Mouse (Mus musculus): Measurements from ENCODE around the gene Tepsin. TPM values are rescaled to one million over a fixed set of nuclear protein-coding genes. Genes with fewer than 3 reads are reported as not detected.
A peak's percentile ranks its signal among the peaks of the same experiment; 100 is the strongest.

Tepsin gene
- polyA plus RNA-seq, 1 experiment from 2014 or later, result 7.2 TPM

DNA sequence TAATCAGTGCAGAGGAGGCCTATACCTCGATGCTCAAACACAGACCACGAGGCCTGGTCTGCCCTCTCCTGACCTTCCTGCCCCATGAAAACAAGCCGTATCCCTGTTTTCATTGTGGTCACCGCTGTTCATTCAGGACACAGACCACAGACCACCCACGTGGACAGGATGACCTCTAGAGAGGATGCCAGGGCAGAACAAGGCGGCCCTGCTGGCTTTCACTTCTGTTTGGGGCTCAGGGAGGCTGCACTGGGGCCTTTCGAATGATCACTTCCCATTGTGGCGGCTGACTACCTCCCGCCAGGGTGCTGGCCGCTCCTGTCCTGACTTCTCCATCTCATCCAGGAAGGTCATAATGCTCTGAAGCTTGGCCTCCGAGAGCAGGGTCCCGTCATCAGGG lies 27.5 kb downstream of the Tepsin start:
- Histone ChIP-seq H3K36me3 (ENCODE audit: control insufficient read depth, insufficient read depth) (no peaks in the 10 kb centered on the region), H3K9ac (ENCODE audit: low read depth, low read length) (no peak overlapping the region)
- 66% methylated on average over 12 of the region's 12 CpGs for WGBS (ENCODE audit: insufficient replicate concordance)

DNA sequence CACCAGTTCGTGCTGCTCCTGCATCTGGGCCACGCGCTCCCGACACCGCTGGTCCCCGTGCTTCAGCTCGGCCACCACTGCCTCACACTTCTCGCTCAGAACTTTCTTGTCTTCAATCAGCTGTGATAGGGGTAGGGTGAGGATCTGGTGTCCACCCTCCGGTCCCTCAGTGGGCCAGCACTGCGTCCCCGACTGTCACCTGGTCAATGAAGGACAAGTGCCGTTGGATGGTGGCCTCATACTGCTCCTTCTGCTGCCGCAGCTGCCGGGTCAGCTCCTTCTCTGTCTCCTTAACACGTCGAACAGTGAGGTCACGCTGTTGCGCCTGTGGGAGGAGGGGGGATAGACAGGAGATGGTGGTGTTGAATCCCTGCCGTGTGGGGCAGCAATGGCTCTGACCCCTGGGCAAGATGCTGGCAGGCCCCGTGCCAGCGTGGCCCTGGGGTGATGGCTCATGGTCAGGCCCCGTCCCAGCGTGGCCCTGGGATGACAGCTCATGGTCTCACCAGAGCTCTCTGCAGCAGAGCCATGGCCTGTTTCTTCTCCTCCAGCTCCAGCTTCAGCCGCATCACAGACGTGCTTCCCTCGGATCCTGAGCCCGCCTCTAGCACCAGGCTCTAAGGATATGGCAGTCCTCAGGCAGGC lies 28.1 kb downstream of the Tepsin start:
- H3K4me2 ChIP-seq (ENCODE audit: low read depth, low read length), result no peak overlapping the region
- 80% methylated on average over 27 of the region's 27 CpGs for WGBS (ENCODE audit: insufficient replicate concordance)
- H3K27me3 ChIP-seq (ENCODE audit: control insufficient read depth, insufficient read depth, low read depth, low read length), result no peaks in the 10 kb centered on the region
- H3K27ac ChIP-seq (ENCODE audit: low read length), result no peak overlapping the region
- H3K9me3 ChIP-seq (replicated peaks; ENCODE audit: control insufficient read depth, low read length), result no peaks in the 10 kb centered on the region
- no peak for ATAC-seq (ENCODE audit: low read depth)
- H3K36me3 ChIP-seq (ENCODE audit: control insufficient read depth, insufficient read depth), result no peaks in the 10 kb centered on the region
- H3K9ac ChIP-seq (ENCODE audit: low read depth, low read length), result no peak overlapping the region
- no peaks in the 10 kb centered on the region for H3K4me1 ChIP-seq (ENCODE audit: control insufficient read depth, low read depth, low read length)
- H3K4me3 ChIP-seq (ENCODE audit: low read depth, low read length), result no peak overlapping the region

More for the DNA sequence above, 27.5 kb downstream of the Tepsin start:
- Histone ChIP-seq H3K27ac (ENCODE audit: low read length) (no peak overlapping the region), H3K4me2 (ENCODE audit: low read depth, low read length) (no peak overlapping the region), H3K9me3 (replicated peaks; ENCODE audit: control insufficient read depth, low read length) (no peaks in the 10 kb centered on the region), H3K4me1 (ENCODE audit: control insufficient read depth, low read depth, low read length) (no peaks in the 10 kb centered on the region), H3K27me3 (ENCODE audit: control insufficient read depth, insufficient read depth, low read depth, low read length) (no peaks in the 10 kb centered on the region), H3K4me3 (ENCODE audit: low read depth, low read length) (no peak overlapping the region)
- no peak for ATAC-seq (ENCODE audit: low read depth)

DNA sequence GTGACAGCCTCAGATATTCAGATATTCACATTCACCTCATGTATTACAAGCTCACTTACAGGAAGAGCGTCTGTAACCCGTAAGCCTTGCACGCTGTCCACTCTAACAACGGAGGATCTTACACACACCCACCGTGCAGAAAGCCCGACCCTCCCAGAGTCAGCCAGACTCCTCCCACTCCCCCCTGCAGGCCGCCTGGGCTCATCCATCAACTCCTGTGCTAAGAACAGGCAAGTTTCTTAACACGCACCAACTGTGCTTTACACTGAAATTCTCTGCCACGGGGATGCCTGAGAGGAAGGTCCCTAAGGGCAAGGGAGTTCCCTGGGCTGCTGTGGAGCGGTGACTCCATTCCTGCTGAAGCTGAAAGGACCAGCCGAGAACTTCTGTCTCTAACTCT lies 29.3 kb downstream of the Tepsin start:
- no peaks in the 10 kb centered on the region for H3K36me3 ChIP-seq (ENCODE audit: control insufficient read depth, insufficient read depth)
- no peaks in the 10 kb centered on the region for H3K27me3 ChIP-seq (ENCODE audit: control insufficient read depth, insufficient read depth, low read depth, low read length)
- no peak overlapping the region for H3K4me2 ChIP-seq (ENCODE audit: low read depth, low read length)
- no peak overlapping the region for H3K4me3 ChIP-seq (ENCODE audit: low read depth, low read length)
- H3K4me1 ChIP-seq (ENCODE audit: control insufficient read depth, low read depth, low read length), result no peaks in the 10 kb centered on the region
- no peak overlapping the region for H3K9ac ChIP-seq (ENCODE audit: low read depth, low read length)
- 67% methylated on average over 11 of the region's 11 CpGs for WGBS (ENCODE audit: insufficient replicate concordance)
- ATAC-seq (ENCODE audit: low read depth), result no peak
- H3K9me3 ChIP-seq (replicated peaks; ENCODE audit: control insufficient read depth, low read length), result no peaks in the 10 kb centered on the region
- no peak overlapping the region for H3K27ac ChIP-seq (ENCODE audit: low read length)

DNA sequence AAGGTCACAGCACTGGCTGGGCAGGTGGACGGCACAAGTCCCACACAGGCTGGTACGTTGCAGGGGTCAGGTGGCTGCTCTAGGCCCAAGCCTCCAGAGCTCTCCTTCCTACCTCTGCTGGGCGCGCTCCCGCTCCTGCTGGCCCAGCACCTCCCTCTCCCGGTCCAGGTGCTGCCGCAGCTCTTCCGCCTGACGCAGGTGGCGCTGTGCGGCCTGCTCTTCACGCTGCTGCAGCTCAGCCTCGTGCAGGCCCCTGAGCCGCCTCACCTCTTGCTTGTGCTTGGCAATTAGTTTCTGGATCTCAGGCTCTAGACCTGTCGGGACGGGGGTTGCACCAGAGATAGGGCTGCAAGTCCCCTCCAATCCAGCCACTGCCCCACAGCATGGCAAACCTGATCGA lies 30.7 kb downstream of the Tepsin start:
- ATAC-seq (ENCODE audit: low read depth), result no peak
- 77% methylated on average over 17 of the region's 17 CpGs for WGBS (ENCODE audit: insufficient replicate concordance)
- no peaks in the 10 kb centered on the region for H3K9me3 ChIP-seq (replicated peaks; ENCODE audit: control insufficient read depth, low read length)
- H3K4me1 ChIP-seq (ENCODE audit: control insufficient read depth, low read depth, low read length), result no peaks in the 10 kb centered on the region
- H3K9ac ChIP-seq (ENCODE audit: low read depth, low read length), result no peak overlapping the region
- no peak overlapping the region for H3K4me3 ChIP-seq (ENCODE audit: low read depth, low read length)
- no peaks in the 10 kb centered on the region for H3K36me3 ChIP-seq (ENCODE audit: control insufficient read depth, insufficient read depth)
- no peak overlapping the region for H3K4me2 ChIP-seq (ENCODE audit: low read depth, low read length)
- H3K27me3 ChIP-seq (ENCODE audit: control insufficient read depth, insufficient read depth, low read depth, low read length), result no peaks in the 10 kb centered on the region
- no peak overlapping the region for H3K27ac ChIP-seq (ENCODE audit: low read length)

DNA sequence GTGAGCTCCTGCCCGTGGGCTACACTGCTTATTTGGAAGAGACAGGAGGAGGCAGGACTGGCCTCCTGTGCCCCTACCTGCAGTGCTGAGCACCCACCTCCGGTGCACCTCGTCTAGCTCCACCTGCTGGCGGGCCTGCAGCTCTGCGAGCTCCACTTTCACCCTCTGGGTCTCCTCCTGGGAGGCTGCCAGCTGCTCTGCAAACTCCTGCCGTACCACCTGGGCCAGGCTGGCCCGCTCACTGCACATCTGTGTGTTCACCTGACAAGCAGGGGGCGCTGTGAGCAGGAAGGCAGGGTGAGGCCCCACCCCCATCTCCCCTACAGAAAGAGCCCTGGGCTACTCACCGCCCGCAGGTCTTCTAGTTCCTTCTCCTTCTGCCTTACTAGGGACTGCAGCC lies 33.2 kb downstream of the Tepsin start:
- H3K4me3 ChIP-seq (ENCODE audit: low read depth, low read length), result no peak overlapping the region
- H3K27ac ChIP-seq (ENCODE audit: low read length), result no peak overlapping the region
- H3K9ac ChIP-seq (ENCODE audit: low read depth, low read length), result no peak overlapping the region
- 0 out of 2 replicates have a peak, but pooled peaks have one; percentile 14 for ATAC-seq (ENCODE audit: low read depth)
- H3K4me2 ChIP-seq (ENCODE audit: low read depth, low read length), result no peak overlapping the region
- H3K27me3 ChIP-seq (ENCODE audit: control insufficient read depth, insufficient read depth, low read depth, low read length), result no peaks in the 10 kb centered on the region
- H3K36me3 ChIP-seq (ENCODE audit: control insufficient read depth, insufficient read depth), result no peaks in the 10 kb centered on the region
- H3K9me3 ChIP-seq (replicated peaks; ENCODE audit: control insufficient read depth, low read length), result no peaks in the 10 kb centered on the region
- H3K4me1 ChIP-seq (ENCODE audit: control insufficient read depth, low read depth, low read length), result no peaks in the 10 kb centered on the region
- WGBS (ENCODE audit: insufficient replicate concordance), result 36% methylated on average over 10 of the region's 10 CpGs

DNA sequence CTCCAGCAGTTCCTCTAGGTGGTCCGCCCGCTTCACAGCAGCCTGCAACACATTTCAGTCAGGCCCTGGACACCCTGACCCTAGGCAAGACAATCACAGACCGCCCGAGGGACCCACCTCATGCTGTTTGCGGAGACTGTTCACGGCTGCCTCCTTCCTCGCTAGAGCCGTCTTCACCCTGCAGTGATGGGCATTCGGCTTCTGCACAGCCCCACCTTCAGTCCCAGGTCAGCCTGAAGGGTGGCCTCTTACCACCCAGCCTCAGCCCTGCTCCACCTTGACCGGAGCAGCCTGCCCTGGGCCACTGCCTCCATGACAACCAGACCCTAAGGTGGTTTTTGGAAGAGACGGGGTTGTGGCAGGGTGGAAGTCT lies 33.9 kb downstream of the Tepsin start:
- H3K9me3 ChIP-seq (replicated peaks; ENCODE audit: control insufficient read depth, low read length), result no peaks in the 10 kb centered on the region
- peak overlapping the region; percentile 13; the same call in 1 of the 2 replicates for H3K27ac ChIP-seq (ENCODE audit: low read length)
- 80% methylated on average over 11 of the region's 11 CpGs for WGBS (ENCODE audit: insufficient replicate concordance)
- H3K27me3 ChIP-seq (ENCODE audit: control insufficient read depth, insufficient read depth, low read depth, low read length), result no peaks in the 10 kb centered on the region
- no peak overlapping the region for H3K4me3 ChIP-seq (ENCODE audit: low read depth, low read length)
- no peaks in the 10 kb centered on the region for H3K4me1 ChIP-seq (ENCODE audit: control insufficient read depth, low read depth, low read length)
- H3K9ac ChIP-seq (ENCODE audit: low read depth, low read length), result no peak overlapping the region
- H3K4me2 ChIP-seq (ENCODE audit: low read depth, low read length), result no peak overlapping the region
- H3K36me3 ChIP-seq (ENCODE audit: control insufficient read depth, insufficient read depth), result no peaks in the 10 kb centered on the region
- ATAC-seq (ENCODE audit: low read depth), result no peak

DNA sequence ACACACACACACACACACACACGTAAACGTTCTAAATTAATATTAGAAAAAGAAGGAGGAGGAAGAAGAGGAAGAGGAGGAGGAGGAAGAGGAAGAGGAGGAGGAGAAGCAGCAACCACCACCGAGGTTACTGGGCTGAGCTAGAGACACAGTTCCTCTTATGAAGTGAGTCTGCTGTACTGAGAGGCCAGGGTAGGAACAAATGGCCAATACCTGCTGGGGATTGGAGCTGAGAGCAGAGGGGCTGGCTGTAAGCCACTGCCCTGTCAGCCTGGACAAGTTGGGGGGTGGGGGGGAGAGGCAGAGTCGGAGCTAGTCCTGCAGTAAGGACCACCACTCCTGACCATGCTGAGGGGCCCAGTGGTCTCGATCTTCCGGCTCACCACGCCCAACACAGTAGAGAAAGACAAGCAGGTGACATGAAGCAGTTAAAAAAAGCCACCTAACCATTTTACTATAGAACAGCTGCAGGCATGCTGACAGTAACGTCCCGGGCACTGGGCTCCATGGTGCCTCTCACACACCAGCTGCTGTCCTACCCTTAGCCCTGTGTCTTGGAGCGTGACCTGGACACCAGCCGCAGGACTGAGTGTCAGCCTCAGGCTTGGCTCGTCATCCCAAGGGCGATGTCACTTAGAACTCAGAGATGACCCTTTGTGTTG lies 34.4 kb downstream of the Tepsin start:
- H3K27ac ChIP-seq (ENCODE audit: low read length), result peak overlapping the region; percentile 13; the same call in 1 of the 2 replicates

DNA sequence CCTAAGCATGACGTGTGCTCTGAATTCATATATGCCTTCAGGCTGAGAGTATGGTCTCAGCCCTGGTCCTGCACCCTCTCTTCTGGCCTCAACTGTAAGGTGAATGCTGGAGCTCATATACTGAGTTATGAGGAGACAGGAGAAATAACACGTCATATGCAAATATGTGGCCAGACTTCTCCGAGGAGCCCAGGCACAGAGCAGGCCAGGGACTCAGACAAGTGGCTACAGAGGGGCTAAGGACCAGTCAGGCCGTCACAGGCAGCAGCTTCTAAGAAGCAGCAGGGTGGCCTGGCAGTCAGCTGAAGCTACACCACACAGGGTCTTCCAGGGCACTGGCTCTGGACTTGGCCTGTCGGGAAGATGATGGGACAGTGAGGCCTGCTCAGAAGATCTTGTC lies 35.2 kb downstream of the Tepsin start:
- Histone ChIP-seq H3K27ac (ENCODE audit: low read length) (no peak overlapping the region), H3K36me3 (ENCODE audit: control insufficient read depth, insufficient read depth) (no peaks in the 10 kb centered on the region), H3K27me3 (ENCODE audit: control insufficient read depth, insufficient read depth, low read depth, low read length) (no peaks in the 10 kb centered on the region), H3K4me1 (ENCODE audit: control insufficient read depth, low read depth, low read length) (no peaks in the 10 kb centered on the region), H3K4me2 (ENCODE audit: low read depth, low read length) (no peak overlapping the region), H3K9ac (ENCODE audit: low read depth, low read length) (no peak overlapping the region), H3K4me3 (ENCODE audit: low read depth, low read length) (no peak overlapping the region), H3K9me3 (replicated peaks; ENCODE audit: control insufficient read depth, low read length) (no peaks in the 10 kb centered on the region)
- no peak for ATAC-seq (ENCODE audit: low read depth)
- 62% methylated on average over 5 of the region's 5 CpGs for WGBS (ENCODE audit: insufficient replicate concordance)

More for the DNA sequence above, 34.4 kb downstream of the Tepsin start:
- H3K36me3 ChIP-seq (ENCODE audit: control insufficient read depth, insufficient read depth), result no peaks in the 10 kb centered on the region
- H3K4me2 ChIP-seq (ENCODE audit: low read depth, low read length), result no peak overlapping the region; the same call in 1 of the 2 replicates
- ATAC-seq (ENCODE audit: low read depth), result no peak
- no peaks in the 10 kb centered on the region for H3K9me3 ChIP-seq (replicated peaks; ENCODE audit: control insufficient read depth, low read length)
- H3K9ac ChIP-seq (ENCODE audit: low read depth, low read length), result no peak overlapping the region
- WGBS (ENCODE audit: insufficient replicate concordance), result 50% methylated on average over 13 of the region's 13 CpGs
- H3K4me3 ChIP-seq (ENCODE audit: low read depth, low read length), result no peak overlapping the region
- no peaks in the 10 kb centered on the region for H3K4me1 ChIP-seq (ENCODE audit: control insufficient read depth, low read depth, low read length)
- H3K27me3 ChIP-seq (ENCODE audit: control insufficient read depth, insufficient read depth, low read depth, low read length), result no peaks in the 10 kb centered on the region

DNA sequence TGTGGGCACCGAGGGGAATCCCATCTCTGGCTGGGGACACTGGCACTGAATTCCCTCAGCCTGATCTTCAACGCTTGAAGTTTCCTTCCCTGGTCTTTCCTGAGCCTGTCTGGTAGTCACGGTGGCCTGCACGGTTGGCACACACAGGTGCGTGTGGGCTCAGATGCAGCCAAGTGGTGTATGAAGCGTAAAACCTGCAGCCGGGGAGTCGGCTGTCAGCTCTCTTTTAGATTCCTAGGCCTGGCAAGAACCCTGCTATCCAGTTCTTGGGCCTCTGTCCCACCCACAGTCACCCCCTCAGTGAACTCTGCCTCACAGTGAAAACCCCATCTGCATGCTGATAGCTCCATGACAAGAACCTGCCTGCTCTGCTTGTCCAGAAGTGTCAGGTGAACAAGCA lies 37.9 kb downstream of the Tepsin start:
- 60% methylated on average over 8 of the region's 8 CpGs for WGBS (ENCODE audit: insufficient replicate concordance)
- Histone ChIP-seq H3K27me3 (ENCODE audit: control insufficient read depth, insufficient read depth, low read depth, low read length) (no peaks in the 10 kb centered on the region), H3K36me3 (ENCODE audit: control insufficient read depth, insufficient read depth) (no peaks in the 10 kb centered on the region), H3K4me2 (ENCODE audit: low read depth, low read length) (no peak overlapping the region), H3K9ac (ENCODE audit: low read depth, low read length) (no peak overlapping the region), H3K9me3 (replicated peaks; ENCODE audit: control insufficient read depth, low read length) (no peaks in the 10 kb centered on the region), H3K4me1 (ENCODE audit: control insufficient read depth, low read depth, low read length) (no peaks in the 10 kb centered on the region), H3K27ac (ENCODE audit: low read length) (no peak overlapping the region), H3K4me3 (ENCODE audit: low read depth, low read length) (no peak overlapping the region)
- no peak for ATAC-seq (ENCODE audit: low read depth)
